Mouse (Mus musculus) liver, embryonic 11.5 days (tissue): ENCODE results near the gene Ckap2l. TPM values are rescaled to one million over a fixed set of nuclear protein-coding genes. Genes with fewer than 3 reads are reported as not detected.

Experiments used
- ATAC-seq: fragments of 200-750 bp; cut with Nextera tagmentation; replicated peaks from 2 replicates; pipeline ENCODE4 v1.8.0; 2017; ENCODE audit warnings: moderate number of reproducible peaks, mild to moderate bottlenecking, moderate TSS enrichment, moderate library complexity; ENCODE audit not compliant: low FRiP score
- DNase-seq: peaks from one replicate; pipeline ENCODE4 v3.0.0-alpha.2; 2017; ENCODE audit warnings: low spot score
- H3K27ac ChIP-seq: fragments of 300-500 bp; sonication (generic); 2 replicates; pipeline ENCODE4 v1.5.1; 2014; ENCODE audit warnings: mild to moderate bottlenecking, low read depth, low read length, control low read depth
- H3K27me3 ChIP-seq: fragments of 300-500 bp; sonication (generic); replicated peaks from 2 replicates; pipeline ENCODE4 v1.6.1; 2014; ENCODE audit warnings: low read length, mixed read lengths; ENCODE audit not compliant: control insufficient read depth, insufficient read depth
- H3K36me3 ChIP-seq: fragments of 300-500 bp; sonication (generic); 2 replicates; pipeline ENCODE4 v1.6.1; 2014; ENCODE audit warnings: mild to moderate bottlenecking, low read length, moderate library complexity, mixed read lengths; ENCODE audit not compliant: control insufficient read depth, insufficient read depth
- H3K4me1 ChIP-seq: fragments of 300-500 bp; sonication (generic); replicated peaks from 2 replicates; pipeline ENCODE4 v1.6.1; 2014; ENCODE audit warnings: low read length, mixed read lengths; ENCODE audit not compliant: control insufficient read depth, insufficient read depth
- H3K4me2 ChIP-seq: fragments of 300-500 bp; sonication (generic); 2 replicates; pipeline ENCODE4 v1.6.1; 2014; ENCODE audit warnings: mild to moderate bottlenecking, control low read depth, moderate library complexity
- H3K4me3 ChIP-seq: fragments of 300-500 bp; sonication (generic); 2 replicates; pipeline ENCODE4 v1.5.1; 2014; ENCODE audit warnings: low read depth, low read length, control low read depth
- H3K9ac ChIP-seq: fragments of 300-500 bp; sonication (generic); 2 replicates; pipeline ENCODE4 v1.6.1; 2014; ENCODE audit warnings: low read depth, low read length, control low read depth
- H3K9me3 ChIP-seq: fragments of 300-500 bp; sonication (generic); 2 replicates; pipeline ENCODE4 v1.6.1; 2016; ENCODE audit warnings: low read length, inconsistent platforms, mixed read lengths; ENCODE audit not compliant: control insufficient read depth
- WGBS: fragments of 180-500 bp; shearing (Covaris S2); extraction: QIAGEN DNeasy Blood & Tissue Kit; methylation state at CpG from one replicate; pipeline ENCODE4 v1.1.7; 2014; 5-methylcytosine and 5-hydroxymethylcytosine counted together
- polyA plus RNA-seq: library from polyadenylated mRNA; unstranded; fragments of >200 nt; fragmentation: Nextera tagmentation; extraction: Ambion mirVana; gene quantifications from 2 replicates; pipeline ENCODE4 v1.2.1, GENCODE M21; 2014

The Ckap2l gene
- polyA plus RNA-seq, 1 experiment from 2014 or later = 55.1 TPM

DNA sequence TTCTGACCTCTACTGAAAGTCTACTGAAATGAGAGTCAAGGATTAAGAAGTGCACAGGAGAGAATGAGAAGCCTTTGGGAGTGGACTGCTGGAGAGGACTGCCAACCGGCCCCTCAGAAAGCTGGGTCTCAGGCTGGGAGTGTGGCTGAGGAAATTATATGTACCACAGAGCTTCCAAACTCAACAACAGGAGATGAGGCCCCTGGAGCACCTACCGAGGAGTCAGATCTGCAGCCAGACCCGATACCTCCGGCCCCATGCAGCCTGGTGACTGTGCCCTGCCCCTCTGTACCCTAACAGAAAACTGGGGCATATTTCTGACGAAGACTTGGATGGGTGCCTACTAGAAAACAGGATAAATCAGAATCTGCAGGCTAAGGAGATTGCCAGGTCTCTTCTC is 23.2 kb downstream of the Ckap2l start:
- Histone ChIP-seq H3K4me3 (no peak overlapping the region), H3K4me2 (no peak overlapping the region), H3K9me3 (no peaks in the 10 kb centered on the region), H3K27me3 (no peaks in the 10 kb centered on the region), H3K36me3 (peaks cover 62% of the 10 kb centered on the region), H3K9ac (no peak overlapping the region), H3K27ac (no peak overlapping the region), H3K4me1 (no peaks in the 10 kb centered on the region)
- DNase-seq = no peak
- WGBS = 95% methylated on average over 5 of the region's 5 CpGs
- no peak for ATAC-seq

DNA sequence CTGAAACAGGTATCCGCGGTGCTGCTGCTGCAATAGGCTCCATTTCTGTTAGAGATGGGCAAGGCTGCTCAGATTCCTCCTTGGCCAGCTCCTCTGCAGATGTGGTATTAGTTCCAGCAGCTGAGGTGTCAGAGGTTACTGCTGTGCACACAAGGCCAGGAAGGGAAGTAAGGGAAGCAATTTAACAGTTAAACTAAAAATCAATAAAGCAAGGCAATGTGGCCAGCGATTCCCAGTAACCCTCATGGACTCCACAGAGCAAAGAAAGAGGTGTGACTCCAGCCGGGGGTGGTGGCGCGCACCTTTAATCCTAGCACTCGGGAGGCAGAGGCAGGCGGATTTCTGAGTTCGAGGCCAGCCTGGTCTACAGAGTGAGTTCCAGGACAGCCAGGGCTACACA is 26.4 kb downstream of the Ckap2l start:
- peaks cover 71% of the 10 kb centered on the region for H3K36me3 ChIP-seq
- no peak for ATAC-seq
- no peaks in the 10 kb centered on the region for H3K27me3 ChIP-seq
- no peak for DNase-seq
- no peak overlapping the region for H3K9ac ChIP-seq
- H3K4me3 ChIP-seq = no peak overlapping the region
- H3K4me1 ChIP-seq = no peaks in the 10 kb centered on the region
- no peaks in the 10 kb centered on the region for H3K9me3 ChIP-seq
- no peak overlapping the region for H3K4me2 ChIP-seq
- no peak overlapping the region for H3K27ac ChIP-seq
- WGBS = 83% methylated on average over 8 of the region's 9 CpGs

DNA sequence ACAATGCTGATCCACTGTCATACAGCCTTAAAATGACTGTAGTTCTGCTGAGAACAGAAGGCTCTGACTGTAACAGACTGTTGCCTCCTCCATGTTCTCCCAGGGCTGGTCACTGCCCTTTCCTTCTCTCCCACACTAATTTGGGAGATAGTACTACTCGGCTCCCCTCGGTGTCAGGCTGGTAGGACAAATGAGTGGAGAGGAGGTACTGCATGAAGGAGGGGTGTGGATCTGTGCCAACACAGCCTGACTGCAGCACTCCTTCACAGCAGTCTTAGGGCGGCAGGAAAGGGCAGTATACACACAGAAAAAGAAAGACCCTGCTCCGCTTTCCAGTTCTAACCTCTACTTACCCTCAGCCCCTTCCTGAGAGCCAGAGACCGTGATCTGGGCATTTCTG is 27.0 kb downstream of the Ckap2l start:
- 92% methylated on average over 5 of the region's 5 CpGs for WGBS
- Histone ChIP-seq H3K4me1 (no peaks in the 10 kb centered on the region), H3K9me3 (no peaks in the 10 kb centered on the region)

DNA sequence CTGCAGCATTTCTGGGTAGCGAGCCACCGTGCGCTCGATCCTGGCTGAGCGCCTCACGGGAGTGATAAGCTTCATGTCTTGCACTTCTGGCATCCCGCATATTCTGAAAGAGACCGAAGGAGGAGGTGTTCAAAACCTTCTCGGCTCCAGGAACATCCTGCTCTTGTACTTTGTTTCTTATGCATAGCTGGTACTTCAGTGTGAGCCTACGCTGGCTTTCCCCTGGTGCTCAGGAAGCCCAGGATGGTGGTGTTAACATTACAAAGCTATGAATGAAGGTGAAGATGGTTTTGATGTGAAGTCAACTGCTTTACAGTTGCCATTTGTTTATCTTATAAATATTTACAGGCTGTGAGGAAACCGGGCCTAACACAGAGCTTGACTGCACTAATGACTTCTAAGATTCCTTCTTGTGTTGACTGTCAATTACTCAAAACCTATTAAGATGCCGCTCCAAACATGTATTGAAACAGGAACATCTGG is 27.8 kb downstream of the Ckap2l start:
- Histone ChIP-seq H3K4me1 (no peaks in the 10 kb centered on the region), H3K27me3 (no peaks in the 10 kb centered on the region), H3K27ac (no peak overlapping the region), H3K4me2 (no peak overlapping the region), H3K9me3 (no peaks in the 10 kb centered on the region), H3K4me3 (no peak overlapping the region), H3K36me3 (peaks cover 61% of the 10 kb centered on the region), H3K9ac (no peak overlapping the region)
- 95% methylated on average over 12 of the region's 12 CpGs for WGBS
- DNase-seq (no peak), ATAC-seq (no peak)

More for the DNA sequence above, 27.0 kb downstream of the Ckap2l start:
- DNase-seq = no peak
- H3K36me3 ChIP-seq = peaks cover 66% of the 10 kb centered on the region
- H3K4me3 ChIP-seq = no peak overlapping the region
- ATAC-seq = no peak
- H3K27me3 ChIP-seq = no peaks in the 10 kb centered on the region
- H3K27ac ChIP-seq = no peak overlapping the region
- no peak overlapping the region for H3K4me2 ChIP-seq
- no peak overlapping the region for H3K9ac ChIP-seq

DNA sequence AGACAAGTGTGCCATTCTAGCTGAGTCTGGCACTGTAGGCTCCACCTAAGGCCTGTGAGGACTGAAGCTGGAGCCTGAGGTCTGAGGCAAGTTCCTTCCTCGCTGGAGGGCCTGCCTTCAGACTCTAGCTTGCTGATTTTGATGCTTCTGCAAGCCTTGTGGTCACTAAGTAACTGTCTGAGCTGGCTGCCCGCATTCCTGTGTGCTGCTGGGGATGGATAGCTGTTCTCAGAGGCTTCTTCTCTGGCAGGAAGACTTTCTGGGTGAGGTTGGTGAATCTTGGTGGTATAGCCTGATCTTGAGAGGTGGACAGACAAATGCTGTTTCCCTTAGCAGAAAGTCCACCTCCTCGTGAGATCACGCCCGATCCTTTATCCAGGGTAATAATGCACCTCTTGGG is 29.3 kb downstream of the Ckap2l start:
- Histone ChIP-seq H3K36me3 (peaks cover 51% of the 10 kb centered on the region), H3K4me2 (no peak overlapping the region), H3K9me3 (no peaks in the 10 kb centered on the region), H3K9ac (no peak overlapping the region), H3K4me1 (no peaks in the 10 kb centered on the region), H3K27ac (no peak overlapping the region), H3K27me3 (no peaks in the 10 kb centered on the region), H3K4me3 (no peak overlapping the region)
- WGBS = 96% methylated on average over 5 of the region's 5 CpGs
- DNase-seq (no peak), ATAC-seq (no peak)

DNA sequence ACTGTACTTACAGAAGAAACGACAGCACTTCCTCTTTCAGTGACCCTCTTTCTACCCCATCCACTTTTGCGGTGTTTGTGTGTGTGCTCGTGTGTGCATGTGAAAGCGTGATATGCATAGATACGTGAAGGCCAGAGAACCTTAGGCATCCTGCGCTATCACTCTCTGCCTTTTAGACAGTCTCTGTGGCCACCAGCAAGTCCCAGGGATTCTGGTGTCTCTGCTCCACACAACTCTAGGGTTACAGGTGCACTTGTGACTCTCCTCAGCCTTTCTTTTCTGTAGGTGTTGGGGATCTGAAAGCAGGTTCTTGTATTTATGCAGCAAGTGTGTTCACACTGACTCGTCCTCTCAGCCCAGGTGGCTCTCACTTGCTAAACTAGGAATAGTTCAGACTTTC is 31.7 kb downstream of the Ckap2l start:
- WGBS = 83% methylated on average over 7 of the region's 7 CpGs
- Histone ChIP-seq H3K27ac (no peak overlapping the region), H3K27me3 (no peaks in the 10 kb centered on the region), H3K4me3 (no peak overlapping the region), H3K4me1 (no peaks in the 10 kb centered on the region), H3K9ac (no peak overlapping the region), H3K4me2 (no peak overlapping the region), H3K36me3 (peaks cover 36% of the 10 kb centered on the region), H3K9me3 (no peaks in the 10 kb centered on the region)
- ATAC-seq = no peak
- DNase-seq = no peak

DNA sequence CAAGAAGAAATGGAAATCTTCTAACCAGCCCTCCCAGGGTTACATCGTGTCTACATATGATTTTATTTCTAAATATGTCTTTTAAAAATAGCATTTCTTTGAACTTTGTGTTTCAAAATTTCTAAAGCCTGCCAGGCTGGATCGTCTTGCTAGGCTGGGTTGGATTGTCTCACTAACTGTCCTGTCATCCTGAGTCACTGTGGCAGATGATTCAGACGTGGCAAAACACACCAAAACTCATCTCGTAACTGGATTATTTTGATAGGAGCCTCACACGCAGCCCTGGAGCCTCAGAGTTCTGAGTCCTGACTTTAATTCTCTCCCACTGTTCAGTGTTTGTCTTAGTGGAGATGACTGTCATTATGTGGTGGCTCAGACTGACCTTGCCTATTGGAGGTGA is 33.9 kb downstream of the Ckap2l start:
- Histone ChIP-seq H3K27ac (no peak overlapping the region), H3K36me3 (peaks cover 13% of the 10 kb centered on the region), H3K9me3 (no peaks in the 10 kb centered on the region), H3K4me2 (no peak overlapping the region), H3K27me3 (0 out of 2 replicates have a peak, but pooled peaks cover 1% of the 10 kb centered on the region), H3K4me3 (no peak overlapping the region), H3K4me1 (no peaks in the 10 kb centered on the region), H3K9ac (no peak overlapping the region)
- 64% methylated on average over 5 of the region's 5 CpGs for WGBS
- no peak for DNase-seq
- no peak for ATAC-seq

DNA sequence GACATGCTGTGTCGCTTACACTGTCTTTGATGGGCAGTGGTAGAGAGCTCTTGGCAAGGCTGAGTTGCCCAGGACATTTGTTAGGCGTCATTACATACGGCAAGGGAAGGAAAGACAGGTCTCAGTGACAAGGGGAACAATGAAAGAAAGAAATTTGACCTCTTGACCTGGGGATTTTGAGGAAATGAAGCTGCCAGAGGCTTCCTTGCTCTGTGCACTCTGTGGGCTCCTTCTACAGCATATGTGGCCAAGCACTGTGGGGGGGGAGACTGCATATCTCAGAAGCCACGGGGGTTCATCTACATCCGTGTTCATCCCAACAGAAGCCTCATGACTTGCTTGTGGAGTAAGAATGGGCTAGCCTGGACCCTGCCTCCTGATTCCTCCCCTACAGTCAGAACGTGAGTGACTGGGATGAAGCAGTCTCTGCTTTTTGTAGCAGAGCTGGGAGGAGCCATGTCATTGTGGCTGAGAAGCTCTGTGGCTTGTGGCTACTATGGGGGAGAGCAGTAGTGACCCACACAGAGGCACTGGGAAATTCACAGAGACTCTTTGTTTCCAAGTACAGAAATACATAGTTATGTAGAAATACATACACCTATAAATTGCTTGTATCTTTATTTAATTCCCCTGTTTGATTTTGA is 35.7 kb downstream of the Ckap2l start:
- DNase-seq (no peak), ATAC-seq (no peak)
- Histone ChIP-seq H3K4me1 (no peaks in the 10 kb centered on the region), H3K27ac (no peak overlapping the region), H3K36me3 (no peaks in the 10 kb centered on the region), H3K4me2 (no peak overlapping the region), H3K9ac (no peak overlapping the region), H3K4me3 (no peak overlapping the region), H3K27me3 (0 out of 2 replicates have a peak, but pooled peaks cover 2% of the 10 kb centered on the region), H3K9me3 (no peaks in the 10 kb centered on the region)
- 41% methylated on average over 6 of the region's 6 CpGs for WGBS

DNA sequence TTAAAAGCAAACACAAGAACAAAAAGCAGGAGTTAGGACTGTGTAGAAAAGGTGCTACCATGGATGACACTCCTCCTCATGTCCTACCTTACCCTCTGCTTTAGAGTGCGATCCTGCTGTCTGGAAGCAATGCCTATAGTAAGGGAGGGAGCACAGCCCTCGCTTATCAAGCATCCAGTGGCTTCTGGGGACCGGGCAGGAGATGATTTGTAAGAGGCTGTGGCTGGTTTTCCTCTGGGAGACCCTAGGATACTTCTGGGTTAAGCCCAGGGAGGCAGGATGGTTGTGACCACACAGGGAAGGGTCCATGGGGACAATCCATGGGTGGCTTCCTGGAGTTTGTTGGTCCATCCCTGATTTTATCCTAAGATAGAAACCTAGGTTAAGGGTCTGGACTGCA is 36.4 kb downstream of the Ckap2l start:
- Histone ChIP-seq H3K27ac (no peak overlapping the region), H3K4me2 (no peak overlapping the region), H3K9ac (no peak overlapping the region), H3K27me3 (0 out of 2 replicates have a peak, but pooled peaks cover 2% of the 10 kb centered on the region), H3K4me3 (no peak overlapping the region), H3K9me3 (no peaks in the 10 kb centered on the region), H3K4me1 (no peaks in the 10 kb centered on the region), H3K36me3 (no peaks in the 10 kb centered on the region)
- ATAC-seq (no peak), DNase-seq (no peak)
- 57% methylated on average over 3 of the region's 3 CpGs for WGBS
